Mouse (Mus musculus) MEL (cell line): ENCODE results near the gene Acot11. TPM values are rescaled to one million over a fixed set of nuclear protein-coding genes. Genes with fewer than 3 reads are reported as not detected.
A peak's percentile ranks its signal among the peaks of the same experiment; 100 is the strongest.

ENCODE experiments used
- DNase-seq: peaks from one replicate; pipeline ENCODE4 v3.0.0; 2011; ENCODE audit warnings: low read depth, low spot score
- H3K27ac ChIP-seq: 2 replicates; pipeline ENCODE4 v1.5.1; 2012; ENCODE audit warnings: low read depth, mild to moderate bottlenecking, control low read depth, low read length, moderate library complexity; ENCODE audit not compliant: control insufficient read depth
- H3K27me3 ChIP-seq, 2 experiments: fragments of 150-350 bp in 1 of 2; sonication (generic) in 1 of 2; 2 replicates each; pipeline ENCODE4 v1.6.1; 2012; ENCODE audit warnings: low read length in 2 of 2, mild to moderate bottlenecking in 2 of 2, improper control_type of control experiment in 1 of 2, moderate library complexity in 1 of 2; ENCODE audit not compliant: insufficient read depth in 2 of 2, control insufficient read depth in 1 of 2
- H3K36me3 ChIP-seq, 2 experiments: 2 replicates each; pipeline ENCODE4 v1.6.1; 2012 to 2014; ENCODE audit warnings: low read length in 2 of 2, improper control_type of control experiment in 1 of 2, inconsistent platforms in 1 of 2, mild to moderate bottlenecking in 1 of 2; ENCODE audit not compliant: insufficient read depth in 2 of 2, control insufficient read depth in 1 of 2
- H3K4me1 ChIP-seq, 2 experiments: fragments of 150-350 bp in 1 of 2; sonication (generic) in 1 of 2; 2 replicates each; pipeline ENCODE4 v1.6.1; 2012; ENCODE audit warnings: low read length in 2 of 2, improper control_type of control experiment in 1 of 2, mild to moderate bottlenecking in 1 of 2; ENCODE audit not compliant: insufficient read depth in 2 of 2, control insufficient read depth in 1 of 2
- H3K4me3 ChIP-seq, 2 experiments: fragments of 150-350 bp in 1 of 2; sonication (generic) in 1 of 2; 2 replicates each; pipeline ENCODE4 v1.5.1; 2012; ENCODE audit warnings: low read depth in 2 of 2, low read length in 2 of 2, mild to moderate bottlenecking in 2 of 2, moderate library complexity in 2 of 2, control low read depth in 1 of 2, improper control_type of control experiment in 1 of 2; ENCODE audit not compliant: control insufficient read depth in 1 of 2, insufficient read depth in 1 of 2
- H3K79me2 ChIP-seq: 2 replicates; pipeline ENCODE4 v1.6.1; 2012; ENCODE audit warnings: mild to moderate bottlenecking, low read length, moderate library complexity; ENCODE audit not compliant: control insufficient read depth, poor library complexity, insufficient read depth
- H3K9ac ChIP-seq: 2 replicates; pipeline ENCODE4 v1.6.1; 2012; ENCODE audit warnings: low read depth, mild to moderate bottlenecking, control low read depth, low read length, moderate library complexity; ENCODE audit not compliant: control insufficient read depth, poor library complexity, severe bottlenecking
- H3K9me3 ChIP-seq: fragments of 150-350 bp; sonication (generic); replicated peaks from 2 replicates; pipeline ENCODE4 v1.6.1; 2012; ENCODE audit warnings: mild to moderate bottlenecking, low read length, improper control_type of control experiment, moderate library complexity; ENCODE audit not compliant: insufficient read depth
- BHLHE40 ChIP-seq: IDR thresholded peaks from 2 replicates; pipeline ENCODE4 v1.6.1; 2012; ENCODE audit warnings: low read depth, mild to moderate bottlenecking, inconsistent platforms, low read length, improper control_type of control experiment, borderline replicate concordance
- CHD1 ChIP-seq: IDR thresholded peaks from 2 replicates; pipeline ENCODE4 v1.6.1; 2012; ENCODE audit warnings: low read depth, mild to moderate bottlenecking, inconsistent platforms, low read length, improper control_type of control experiment
- CHD2 ChIP-seq: IDR thresholded peaks from 2 replicates; pipeline ENCODE4 v1.6.1; 2011; ENCODE audit warnings: low read length, improper control_type of control experiment
- CTCF ChIP-seq, 3 experiments: IDR thresholded peaks in 2 of 3; conservative IDR thresholded peaks in 1 of 3; 2 replicates each; pipeline ENCODE4 v1.5.1; 2011 to 2012; ENCODE audit warnings: low read length in 3 of 3, low read depth in 2 of 3, mild to moderate bottlenecking in 2 of 3, improper control_type of control experiment in 1 of 3, inconsistent platforms in 1 of 3, mixed read lengths in 1 of 3, moderate library complexity in 1 of 3; ENCODE audit not compliant: control insufficient read depth in 1 of 3, insufficient read depth in 1 of 3, poor library complexity in 1 of 3, severe bottlenecking in 1 of 3
- ELF1 ChIP-seq: IDR thresholded peaks from 2 replicates; pipeline ENCODE4 v1.6.1; 2014; ENCODE audit warnings: low read depth, mild to moderate bottlenecking, inconsistent platforms, low read length, improper control_type of control experiment, moderate library complexity
- EP300 ChIP-seq, 2 experiments: IDR thresholded peaks; 2 replicates each; pipeline ENCODE4 v1.6.1; 2011; ENCODE audit warnings: improper control_type of control experiment in 2 of 2, low read length in 2 of 2, low read depth in 1 of 2, mild to moderate bottlenecking in 1 of 2
- ETS1 ChIP-seq: IDR thresholded peaks from 2 replicates; pipeline ENCODE4 v1.6.1; 2012; ENCODE audit warnings: low read depth, mild to moderate bottlenecking, inconsistent platforms, low read length, improper control_type of control experiment, moderate library complexity
- HCFC1 ChIP-seq: IDR thresholded peaks from 2 replicates; pipeline ENCODE4 v1.6.1; 2012; ENCODE audit warnings: low read depth, mild to moderate bottlenecking, inconsistent platforms, low read length, improper control_type of control experiment, moderate library complexity
- JUND ChIP-seq: IDR thresholded peaks from 2 replicates; pipeline ENCODE4 v1.6.1; 2011; ENCODE audit warnings: low read depth, mild to moderate bottlenecking, improper control_type of control experiment, low read length
- KAT2A ChIP-seq: conservative IDR thresholded peaks from 2 replicates; pipeline ENCODE4 v1.6.1; 2012; ENCODE audit warnings: low read depth, low read length, improper control_type of control experiment, inconsistent platforms
- MAFK ChIP-seq: IDR thresholded peaks from 2 replicates; pipeline ENCODE4 v1.6.1; 2011; ENCODE audit warnings: low read depth, mild to moderate bottlenecking, low read length, improper control_type of control experiment, borderline replicate concordance
- MAX ChIP-seq: IDR thresholded peaks from 2 replicates; pipeline ENCODE4 v1.6.1; 2011; ENCODE audit warnings: low read length, improper control_type of control experiment
- MAZ ChIP-seq: IDR thresholded peaks from 2 replicates; pipeline ENCODE4 v1.6.1; 2012; ENCODE audit warnings: low read depth, mild to moderate bottlenecking, inconsistent platforms, low read length, improper control_type of control experiment
- MEF2A ChIP-seq: IDR thresholded peaks from 2 replicates; pipeline ENCODE4 v1.6.1; 2014; ENCODE audit warnings: low read depth, mild to moderate bottlenecking, inconsistent platforms, low read length, improper control_type of control experiment; ENCODE audit not compliant: poor library complexity, insufficient replicate concordance, severe bottlenecking; ENCODE audit errors: extremely low read depth
- MYB ChIP-seq: IDR thresholded peaks from 2 replicates; pipeline ENCODE4 v1.6.1; 2011; ENCODE audit warnings: mild to moderate bottlenecking, low read depth, low read length, improper control_type of control experiment
- NRF1 ChIP-seq: IDR thresholded peaks from 2 replicates; pipeline ENCODE4 v1.6.1; 2014; ENCODE audit warnings: low read depth, mild to moderate bottlenecking, inconsistent platforms, low read length, improper control_type of control experiment, moderate library complexity; ENCODE audit not compliant: poor library complexity, insufficient read depth, severe bottlenecking
- POLR2A ChIP-seq, 2 experiments: IDR thresholded peaks; 2 replicates each; pipeline ENCODE4 v1.6.1; 2011 to 2012; ENCODE audit warnings: low read length in 2 of 2, mild to moderate bottlenecking in 2 of 2, control low read depth in 1 of 2, improper control_type of control experiment in 1 of 2, low read depth in 1 of 2, moderate library complexity in 1 of 2; ENCODE audit not compliant: control insufficient read depth in 1 of 2, insufficient read depth in 1 of 2, poor library complexity in 1 of 2
- POLR2AphosphoS2 ChIP-seq: IDR thresholded peaks from 2 replicates; pipeline ENCODE4 v1.6.1; 2011; ENCODE audit warnings: low read length, improper control_type of control experiment
- RAD21 ChIP-seq: IDR thresholded peaks from 2 replicates; pipeline ENCODE4 v1.6.1; 2011; ENCODE audit warnings: mild to moderate bottlenecking, low read depth, low read length, improper control_type of control experiment
- RCOR1 ChIP-seq: IDR thresholded peaks from 2 replicates; pipeline ENCODE4 v1.6.1; 2012; ENCODE audit warnings: low read depth, mild to moderate bottlenecking, inconsistent platforms, low read length, improper control_type of control experiment
- SIN3A ChIP-seq: IDR thresholded peaks from 2 replicates; pipeline ENCODE4 v1.6.1; 2012; ENCODE audit warnings: low read length, improper control_type of control experiment, inconsistent platforms
- SMC3 ChIP-seq: IDR thresholded peaks from 2 replicates; pipeline ENCODE4 v1.6.1; 2011; ENCODE audit warnings: low read depth, low read length, improper control_type of control experiment
- TAL1 ChIP-seq: IDR thresholded peaks from 2 replicates; pipeline ENCODE4 v1.6.1; 2012; ENCODE audit warnings: mild to moderate bottlenecking, inconsistent platforms, low read length, moderate library complexity, mixed read lengths
- TBP ChIP-seq: IDR thresholded peaks from 2 replicates; pipeline ENCODE4 v1.8.0; 2011; ENCODE audit warnings: low read depth, low read length, improper control_type of control experiment
- UBTF ChIP-seq: IDR thresholded peaks from 2 replicates; pipeline ENCODE4 v1.6.1; 2012; ENCODE audit warnings: low read depth, mild to moderate bottlenecking, inconsistent platforms, low read length, improper control_type of control experiment, moderate library complexity, borderline replicate concordance; ENCODE audit not compliant: insufficient read depth
- USF1 ChIP-seq: IDR thresholded peaks from 2 replicates; pipeline ENCODE4 v1.6.1; 2014; ENCODE audit warnings: low read depth, mild to moderate bottlenecking, inconsistent platforms, low read length, improper control_type of control experiment, moderate library complexity
- ZKSCAN1 ChIP-seq: IDR thresholded peaks from 2 replicates; pipeline ENCODE4 v1.6.1; 2012; ENCODE audit warnings: low read depth, mild to moderate bottlenecking, inconsistent platforms, low read length, improper control_type of control experiment, moderate library complexity
- polyA plus RNA-seq, 2 experiments: library from polyadenylated mRNA; stranded (reverse) in 1 of 2; unstranded in 1 of 2; fragments of >175 nt in 1 of 2; fragments of >200 nt in 1 of 2; gene quantifications; 2 replicates each; pipeline versions ENCODE4 v1.2.1 to v1.2.4; 2012; ENCODE audit warnings: low replicate concordance in 2 of 2, low read depth in 1 of 2; ENCODE audit not compliant: insufficient read length in 2 of 2, insufficient read depth in 1 of 2, missing spikeins in 1 of 2
- total RNA-seq: library from RNA; depleted of rRNA; stranded (reverse); fragments of 300-350 nt; gene quantifications from 2 replicates; pipeline ENCODE4 v1.2.3, GENCODE M21; 2012

The Acot11 gene
- total and polyA plus RNA-seq, 3 experiments: 1.5 to 2.5 TPM; not detected in 1

- no peak for TF ChIP-seq UBTF
- TF ChIP-seq NRF1: no peak
- peak; percentile 71 for TF ChIP-seq RCOR1
- no peak for TF ChIP-seq ZKSCAN1
- TF ChIP-seq EP300 (IDR thresholded peaks at IDR 0.05; ENCODE audit: low read depth in 1 of 2, low read length in 2 of 2): peak; percentile 72 to 79; a peak in 3 of 4 replicates
- TF ChIP-seq TAL1: no peak
- TF ChIP-seq SIN3A: peak; percentile 96
- no peak for TF ChIP-seq JUND
- TF ChIP-seq POLR2A (IDR thresholded peaks at IDR 0.05; ENCODE audit: control insufficient read depth in 1 of 2, insufficient read depth in 1 of 2, low read depth in 1 of 2, low read length in 2 of 2, poor library complexity in 1 of 2): peak; percentile 60 to 66
- TF ChIP-seq USF1: no peak
- TF ChIP-seq MEF2A: no peak
- peak; percentile 42; the same call in 1 of the 2 replicates for TF ChIP-seq MAFK
- peak; percentile 99 for TF ChIP-seq ETS1
- no peak for TF ChIP-seq KAT2A
- TF ChIP-seq HCFC1: peak; percentile 44; the same call in 1 of the 2 replicates
- TF ChIP-seq BHLHE40: peak; percentile 65
- no peak for TF ChIP-seq CHD2
- TF ChIP-seq POLR2AphosphoS2: no peak; the same call in 1 of the 2 replicates
These were observed 443 bp downstream of the Acot11 start (continued) for GRCm38 (mm10) chr4:106804201-106804909.

GRCm38 (mm10) chr4:106803781-106804180 lies 1.0 kb downstream of the Acot11 start:
- peaks cover 0 to 23% of the 10 kb centered on the region in 2 experiments; a peak in 2 of 4 replicates for H3K36me3 ChIP-seq
- no peaks in the 10 kb centered on the region for H3K27me3 ChIP-seq
- peak overlapping the region; percentile 53 for H3K9ac ChIP-seq
- peaks cover 4 to 27% of the 10 kb centered on the region in 2 experiments for H3K4me1 ChIP-seq
- H3K79me2 ChIP-seq: no peaks in the 10 kb centered on the region
- TF ChIP-seq ELF1 (no peak), EP300 (IDR thresholded peaks at IDR 0.05; ENCODE audit: low read depth in 1 of 2, low read length in 2 of 2) (no peak), TBP (no peak), MEF2A (no peak), MAZ (no peak), BHLHE40 (no peak), TAL1 (no peak), HCFC1 (no peak), RCOR1 (no peak), MAX (no peak), NRF1 (no peak), RAD21 (peak; percentile 9; the same call in 1 of the 2 replicates), SMC3 (peak; percentile 40), MYB (no peak), CTCF (IDR thresholded peaks at IDR 0.05 in 2 of 3, conservative IDR thresholded peaks at IDR 0.05 in 1 of 3; ENCODE audit: control insufficient read depth in 1 of 3, insufficient read depth in 1 of 3, low read depth in 2 of 3, low read length in 3 of 3, poor library complexity in 1 of 3, severe bottlenecking in 1 of 3) (peak; percentile 46 to 78 (median 58)), JUND (no peak), CHD1 (no peak)
- DNase-seq: peak; percentile 75
- H3K27ac ChIP-seq: peak overlapping the region; percentile 90
- no peaks in the 10 kb centered on the region for H3K9me3 ChIP-seq
- peak overlapping the region; percentile 18 to 35; a peak in 3 of 4 replicates for H3K4me3 ChIP-seq
